19 mouse cellular contexts compared by ENCODE assay signal in the genomic region with DNA sequence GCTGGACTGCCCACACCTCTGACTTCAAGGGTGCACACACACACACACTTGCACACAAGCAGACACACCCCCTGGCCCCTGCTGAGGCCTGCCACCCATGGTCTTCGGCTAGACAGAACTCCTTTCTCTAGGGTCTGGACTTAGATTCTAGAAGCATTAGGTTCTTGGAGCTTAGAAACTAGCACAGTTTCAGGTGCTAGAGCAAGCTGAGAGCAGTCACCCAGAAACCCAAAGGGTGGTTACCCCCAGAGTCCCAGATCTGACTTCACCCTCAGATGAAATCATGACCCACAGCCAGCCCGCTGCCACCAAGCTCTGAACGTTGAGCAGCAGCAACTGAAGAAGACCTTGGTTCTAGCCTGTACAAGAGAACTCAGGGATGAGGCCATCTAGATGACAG. TPM values are rescaled to one million over a fixed set of nuclear protein-coding genes. Genes with fewer than 3 reads are reported as not detected.
"Had no signal": no experiment of that assay in that cellular context is flagged by ENCODE, and none has a peak within 500 bp of the region (broad histone marks: within the 10 kb centered on the region; RNA-seq: fewer than 3 reads in every experiment).

No protein-coding gene starts in this region.

- H3K4me2 ChIP-seq: intestine, embryonic 15.5 days; kidney, embryonic 15.5 days; lung, embryonic 15.5 days; midbrain, embryonic 12.5 days; midbrain, embryonic 15.5 days; neural tube, embryonic 12.5 days; neural tube, embryonic 15.5 days; stomach, embryonic 15.5 days had no signal

- H3K27me3 ChIP-seq: stomach, embryonic 15.5 days had no signal

- H3K27ac ChIP-seq: intestine, embryonic 15.5 days; kidney, embryonic 15.5 days; left cerebral cortex, adult 2 months; liver, embryonic 14.5 days; lung, embryonic 15.5 days; macrophage; midbrain, embryonic 12.5 days; midbrain, embryonic 15.5 days; neural tube, embryonic 12.5 days; neural tube, embryonic 15.5 days; stomach, embryonic 15.5 days had no signal

- H3K9me3 ChIP-seq: intestine, embryonic 15.5 days; kidney, embryonic 15.5 days; lung, embryonic 15.5 days; midbrain, embryonic 12.5 days; midbrain, embryonic 15.5 days; neural tube, embryonic 12.5 days; neural tube, embryonic 15.5 days; stomach, embryonic 15.5 days had no signal

- ATAC-seq: intestine, embryonic 15.5 days; midbrain, embryonic 15.5 days had no signal

- H3K36me3 ChIP-seq: intestine, embryonic 15.5 days; kidney, embryonic 15.5 days; lung, embryonic 15.5 days; midbrain, embryonic 12.5 days; midbrain, embryonic 15.5 days; neural tube, embryonic 12.5 days; neural tube, embryonic 15.5 days; stomach, embryonic 15.5 days had no signal

- H3K9ac ChIP-seq: intestine, embryonic 15.5 days; kidney, embryonic 15.5 days; liver, embryonic 14.5 days; lung, embryonic 15.5 days; midbrain, embryonic 12.5 days; midbrain, embryonic 15.5 days; neural tube, embryonic 12.5 days; neural tube, embryonic 15.5 days; stomach, embryonic 15.5 days had no signal

- H3K4me1 ChIP-seq: intestine, embryonic 15.5 days; kidney, embryonic 15.5 days; lung, embryonic 15.5 days; midbrain, embryonic 15.5 days; neural tube, embryonic 12.5 days; neural tube, embryonic 15.5 days; stomach, embryonic 15.5 days had no signal

- DNase-seq: kidney, adult 11 months; kidney, adult 8-10 months; kidney, postnatal 10 days; layer of hippocampus, postnatal 36 days; lung, postnatal 14 days; right cerebral cortex, postnatal 25 days; thymus, postnatal 25 days had no signal

- H3K4me3 ChIP-seq: intestine, embryonic 15.5 days; kidney, embryonic 15.5 days; left cerebral cortex, adult 2 months; lung, embryonic 15.5 days; midbrain, embryonic 12.5 days; midbrain, embryonic 15.5 days; neural tube, embryonic 12.5 days; neural tube, embryonic 15.5 days; stomach, embryonic 15.5 days had no signal

RNA-seq across cellular contexts. Expression of a gene that starts 38.8 kb away (rescaled TPM):
- polyA plus RNA-seq: limb, embryonic 11.5 days; lung, embryonic 15.5 days had no signal
